Mouse (Mus musculus): ENCODE measurements around the gene Olfm1. TPM values are rescaled to one million over a fixed set of nuclear protein-coding genes. Genes with fewer than 3 reads are reported as not detected.

Olfm1 gene
- polyA plus RNA-seq, 1 experiment, result 19.6 TPM

- H3K4me1 ChIP-seq (ENCODE audit: control insufficient read depth, insufficient read depth, low read length), result no peaks in the 10 kb centered on the region
- no peak overlapping the region for H3K4me3 ChIP-seq (ENCODE audit: insufficient read depth, low read length)
- TF ChIP-seq CTCF (IDR thresholded peaks at IDR 0.05; ENCODE audit: borderline replicate concordance, insufficient read depth, low read length) (no peak), POLR2A (IDR thresholded peaks at IDR 0.05; ENCODE audit: low read depth, low read length) (no peak)
- H3K27ac ChIP-seq (ENCODE audit: insufficient read depth, low read length), result no peak overlapping the region
Measured at GRCm38 (mm10) chr2:28209653-28210052, 16.9 kb downstream of the Olfm1 start.

GRCm38 (mm10) chr2:28210273-28210672 lies 17.5 kb downstream of the Olfm1 start:
- Histone ChIP-seq H3K4me1 (ENCODE audit: control insufficient read depth, insufficient read depth, low read length) (no peaks in the 10 kb centered on the region), H3K4me3 (ENCODE audit: insufficient read depth, low read length) (no peak overlapping the region), H3K27ac (ENCODE audit: insufficient read depth, low read length) (no peak overlapping the region)
- no peak for TF ChIP-seq POLR2A (IDR thresholded peaks at IDR 0.05; ENCODE audit: low read depth, low read length)
- no peak for TF ChIP-seq CTCF (IDR thresholded peaks at IDR 0.05; ENCODE audit: borderline replicate concordance, insufficient read depth, low read length)

- TF ChIP-seq CTCF (IDR thresholded peaks at IDR 0.05; ENCODE audit: borderline replicate concordance, insufficient read depth, low read length) (no peak), POLR2A (IDR thresholded peaks at IDR 0.05; ENCODE audit: low read depth, low read length) (no peak)
- H3K27ac ChIP-seq (ENCODE audit: insufficient read depth, low read length), result no peak overlapping the region
- no peak overlapping the region for H3K4me3 ChIP-seq (ENCODE audit: insufficient read depth, low read length)
- no peaks in the 10 kb centered on the region for H3K4me1 ChIP-seq (ENCODE audit: control insufficient read depth, insufficient read depth, low read length)
Measured at GRCm38 (mm10) chr2:28211531-28212281, 18.9 kb downstream of the Olfm1 start.

GRCm38 (mm10) chr2:28212911-28213310 lies 20.1 kb downstream of the Olfm1 start:
- Histone ChIP-seq H3K4me1 (ENCODE audit: control insufficient read depth, insufficient read depth, low read length) (no peaks in the 10 kb centered on the region), H3K4me3 (ENCODE audit: insufficient read depth, low read length) (no peak overlapping the region), H3K27ac (ENCODE audit: insufficient read depth, low read length) (no peak overlapping the region)
- TF ChIP-seq POLR2A (IDR thresholded peaks at IDR 0.05; ENCODE audit: low read depth, low read length), result no peak
- TF ChIP-seq CTCF (IDR thresholded peaks at IDR 0.05; ENCODE audit: borderline replicate concordance, insufficient read depth, low read length), result no peak

GRCm38 (mm10) chr2:28216211-28216775 lies 23.5 kb downstream of the Olfm1 start:
- H3K4me1 ChIP-seq (ENCODE audit: control insufficient read depth, insufficient read depth, low read length), result no peaks in the 10 kb centered on the region
- H3K4me3 ChIP-seq (ENCODE audit: insufficient read depth, low read length), result no peak overlapping the region
- TF ChIP-seq CTCF (IDR thresholded peaks at IDR 0.05; ENCODE audit: borderline replicate concordance, insufficient read depth, low read length) (no peak), POLR2A (IDR thresholded peaks at IDR 0.05; ENCODE audit: low read depth, low read length) (no peak)

GRCm38 (mm10) chr2:28217783-28218182 lies 25.0 kb downstream of the Olfm1 start:
- no peak overlapping the region for H3K27ac ChIP-seq (ENCODE audit: insufficient read depth, low read length)
- no peak for TF ChIP-seq CTCF (IDR thresholded peaks at IDR 0.05; ENCODE audit: borderline replicate concordance, insufficient read depth, low read length)
- TF ChIP-seq POLR2A (IDR thresholded peaks at IDR 0.05; ENCODE audit: low read depth, low read length), result no peak
- H3K4me3 ChIP-seq (ENCODE audit: insufficient read depth, low read length), result no peak overlapping the region
- no peaks in the 10 kb centered on the region for H3K4me1 ChIP-seq (ENCODE audit: control insufficient read depth, insufficient read depth, low read length)

More at GRCm38 (mm10) chr2:28216211-28216775, 23.5 kb downstream of the Olfm1 start:
- H3K27ac ChIP-seq (ENCODE audit: insufficient read depth, low read length), result no peak overlapping the region

- Histone ChIP-seq H3K4me1 (ENCODE audit: control insufficient read depth, insufficient read depth, low read length) (no peaks in the 10 kb centered on the region), H3K4me3 (ENCODE audit: insufficient read depth, low read length) (no peak overlapping the region), H3K27ac (ENCODE audit: insufficient read depth, low read length) (no peak overlapping the region)
- TF ChIP-seq CTCF (IDR thresholded peaks at IDR 0.05; ENCODE audit: borderline replicate concordance, insufficient read depth, low read length), result no peak
- no peak for TF ChIP-seq POLR2A (IDR thresholded peaks at IDR 0.05; ENCODE audit: low read depth, low read length)
Measured at GRCm38 (mm10) chr2:28218651-28219356, 26.0 kb downstream of the Olfm1 start.

- Histone ChIP-seq H3K4me3 (ENCODE audit: insufficient read depth, low read length) (no peak overlapping the region), H3K27ac (ENCODE audit: insufficient read depth, low read length) (no peak overlapping the region), H3K4me1 (ENCODE audit: control insufficient read depth, insufficient read depth, low read length) (no peaks in the 10 kb centered on the region)
- TF ChIP-seq POLR2A (IDR thresholded peaks at IDR 0.05; ENCODE audit: low read depth, low read length) (no peak), CTCF (IDR thresholded peaks at IDR 0.05; ENCODE audit: borderline replicate concordance, insufficient read depth, low read length) (no peak)
Measured at GRCm38 (mm10) chr2:28219625-28220024, 26.8 kb downstream of the Olfm1 start.

GRCm38 (mm10) chr2:28221803-28222202 lies 29.0 kb downstream of the Olfm1 start:
- Histone ChIP-seq H3K27ac (ENCODE audit: insufficient read depth, low read length) (no peak overlapping the region), H3K4me1 (ENCODE audit: control insufficient read depth, insufficient read depth, low read length) (no peaks in the 10 kb centered on the region), H3K4me3 (ENCODE audit: insufficient read depth, low read length) (no peak overlapping the region)
- TF ChIP-seq CTCF (IDR thresholded peaks at IDR 0.05; ENCODE audit: borderline replicate concordance, insufficient read depth, low read length) (no peak), POLR2A (IDR thresholded peaks at IDR 0.05; ENCODE audit: low read depth, low read length) (no peak)

GRCm38 (mm10) chr2:28224819-28225218 lies 32.0 kb downstream of the Olfm1 start:
- Histone ChIP-seq H3K4me3 (ENCODE audit: insufficient read depth, low read length) (no peak overlapping the region), H3K27ac (ENCODE audit: insufficient read depth, low read length) (no peak overlapping the region), H3K4me1 (ENCODE audit: control insufficient read depth, insufficient read depth, low read length) (no peaks in the 10 kb centered on the region)
- TF ChIP-seq POLR2A (IDR thresholded peaks at IDR 0.05; ENCODE audit: low read depth, low read length), result no peak
- TF ChIP-seq CTCF (IDR thresholded peaks at IDR 0.05; ENCODE audit: borderline replicate concordance, insufficient read depth, low read length), result no peak

Measured in embryonic fibroblast, embryonic 13.5 days (primary cell).